Mouse (Mus musculus): ENCODE results near the gene Atp11a. TPM values are rescaled to one million over a fixed set of nuclear protein-coding genes. Genes with fewer than 3 reads are reported as not detected.

Gene Atp11a
- polyA plus RNA-seq, 1 experiment, result 0.03 TPM

GRCm38 (mm10) chr8:12833616-12834015 is 76.8 kb downstream of the Atp11a start:
- TF ChIP-seq TAL1 (IDR thresholded peaks at IDR 0.05; ENCODE audit: low read length), result no peak
- TF ChIP-seq GATA1 (IDR thresholded peaks at IDR 0.05; ENCODE audit: low read length), result no peak
- H3K36me3 ChIP-seq (ENCODE audit: control insufficient read depth), result no peaks in the 10 kb centered on the region
- no peaks in the 10 kb centered on the region for H3K9me3 ChIP-seq (ENCODE audit: control insufficient read depth, low read length)
- peaks cover 57% of the 10 kb centered on the region for H3K27me3 ChIP-seq (ENCODE audit: control insufficient read depth)
- H3K4me1 ChIP-seq (ENCODE audit: control insufficient read depth), result no peaks in the 10 kb centered on the region
- H3K4me3 ChIP-seq (replicated peaks), result no peak overlapping the region

DNA sequence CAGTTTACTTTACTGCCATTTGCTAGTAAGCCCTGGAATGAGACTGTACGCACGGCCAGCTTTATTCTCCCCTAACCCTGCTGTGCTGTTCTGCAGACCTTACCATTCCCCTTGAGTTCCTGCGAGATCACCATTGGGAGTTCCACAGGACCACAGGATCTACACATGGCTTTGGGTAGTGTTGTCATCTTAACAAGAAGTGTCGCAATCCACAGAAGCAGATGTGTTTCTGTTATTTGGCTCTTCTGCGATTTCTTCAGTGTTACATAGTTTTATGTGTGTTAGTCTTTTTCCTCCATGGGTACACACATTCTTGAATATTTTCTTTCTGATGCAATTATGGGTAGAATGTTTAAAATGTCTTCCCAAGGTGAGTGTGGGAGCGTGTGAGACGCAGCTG is 84.0 kb downstream of the Atp11a start:
- Histone ChIP-seq H3K4me3 (replicated peaks) (no peak overlapping the region), H3K36me3 (ENCODE audit: control insufficient read depth) (no peaks in the 10 kb centered on the region), H3K4me1 (ENCODE audit: control insufficient read depth) (no peaks in the 10 kb centered on the region), H3K27me3 (ENCODE audit: control insufficient read depth) (peaks cover 40% of the 10 kb centered on the region), H3K9me3 (ENCODE audit: control insufficient read depth, low read length) (no peaks in the 10 kb centered on the region)
- TF ChIP-seq GATA1 (IDR thresholded peaks at IDR 0.05; ENCODE audit: low read length) (no peak), TAL1 (IDR thresholded peaks at IDR 0.05; ENCODE audit: low read length) (no peak)

- Histone ChIP-seq H3K27me3 (ENCODE audit: control insufficient read depth) (peaks cover 38% of the 10 kb centered on the region; the same call in 1 of the 2 replicates), H3K9me3 (ENCODE audit: control insufficient read depth, low read length) (no peaks in the 10 kb centered on the region), H3K4me1 (ENCODE audit: control insufficient read depth) (no peaks in the 10 kb centered on the region), H3K36me3 (ENCODE audit: control insufficient read depth) (no peaks in the 10 kb centered on the region), H3K4me3 (replicated peaks) (no peak overlapping the region)
- TF ChIP-seq GATA1 (IDR thresholded peaks at IDR 0.05; ENCODE audit: low read length) (no peak), TAL1 (IDR thresholded peaks at IDR 0.05; ENCODE audit: low read length) (no peak)
These were observed 85.7 kb downstream of the Atp11a start for GRCm38 (mm10) chr8:12842342-12842995.

DNA sequence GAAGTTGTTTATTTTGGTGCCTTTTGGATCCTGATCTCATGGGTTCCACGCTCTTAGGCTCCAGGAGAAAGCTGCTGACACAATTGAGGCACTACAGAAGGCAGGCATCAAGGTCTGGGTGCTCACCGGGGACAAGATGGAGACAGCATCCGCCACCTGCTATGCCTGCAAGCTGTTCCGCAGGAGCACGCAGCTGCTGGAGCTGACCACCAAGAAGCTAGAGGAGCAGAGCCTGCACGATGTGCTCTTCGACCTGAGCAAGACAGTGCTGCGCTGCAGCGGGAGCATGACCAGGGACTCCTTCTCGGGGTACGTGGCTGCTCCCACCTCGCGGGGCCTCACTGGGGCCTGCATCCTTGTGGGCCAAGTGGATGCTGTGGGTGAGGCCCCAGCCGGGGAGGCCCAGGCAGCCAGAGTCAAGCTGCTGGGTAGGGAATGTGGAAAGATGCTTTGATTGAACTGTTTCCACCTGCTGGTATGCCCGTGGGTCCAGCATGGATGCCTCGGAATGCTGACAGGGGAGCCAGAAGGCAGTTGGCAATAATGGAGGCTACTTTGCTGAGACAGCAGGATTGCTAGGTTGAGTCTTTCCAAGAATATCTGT is 87.6 kb downstream of the Atp11a start:
- no peaks in the 10 kb centered on the region for H3K36me3 ChIP-seq (ENCODE audit: control insufficient read depth)
- peaks cover 42% of the 10 kb centered on the region; the same call in 1 of the 2 replicates for H3K27me3 ChIP-seq (ENCODE audit: control insufficient read depth)
- TF ChIP-seq TAL1 (IDR thresholded peaks at IDR 0.05; ENCODE audit: low read length) (no peak), GATA1 (IDR thresholded peaks at IDR 0.05; ENCODE audit: low read length) (no peak)
- no peaks in the 10 kb centered on the region for H3K9me3 ChIP-seq (ENCODE audit: control insufficient read depth, low read length)
- no peak overlapping the region for H3K4me3 ChIP-seq (replicated peaks)
- no peaks in the 10 kb centered on the region for H3K4me1 ChIP-seq (ENCODE audit: control insufficient read depth)

DNA sequence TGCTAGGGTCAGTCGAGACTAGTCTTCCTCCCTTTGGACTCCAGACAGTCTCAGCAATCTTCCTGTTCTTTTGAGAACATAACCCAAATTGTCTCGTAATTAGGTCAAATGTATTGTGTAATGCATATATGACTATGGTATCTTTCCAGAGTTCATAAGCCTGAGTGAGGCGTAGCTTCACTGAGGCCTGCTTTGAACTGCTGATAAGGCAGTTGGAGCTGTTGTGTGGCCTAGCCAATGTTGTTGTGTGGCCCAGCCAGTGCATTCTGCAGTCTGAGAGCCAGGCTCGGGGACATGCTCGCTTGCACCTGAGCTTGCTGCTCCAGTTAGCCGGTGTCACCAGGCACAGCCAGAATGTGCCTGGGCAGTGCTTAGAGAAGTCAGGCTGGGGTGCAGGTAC is 89.6 kb downstream of the Atp11a start:
- H3K9me3 ChIP-seq (ENCODE audit: control insufficient read depth, low read length), result no peaks in the 10 kb centered on the region
- TF ChIP-seq TAL1 (IDR thresholded peaks at IDR 0.05; ENCODE audit: low read length) (no peak), GATA1 (IDR thresholded peaks at IDR 0.05; ENCODE audit: low read length) (no peak)
- H3K36me3 ChIP-seq (ENCODE audit: control insufficient read depth), result no peaks in the 10 kb centered on the region
- H3K4me1 ChIP-seq (ENCODE audit: control insufficient read depth), result no peaks in the 10 kb centered on the region
- no peak overlapping the region for H3K4me3 ChIP-seq (replicated peaks)
- peaks cover 46% of the 10 kb centered on the region; the same call in 1 of the 2 replicates for H3K27me3 ChIP-seq (ENCODE audit: control insufficient read depth)

DNA sequence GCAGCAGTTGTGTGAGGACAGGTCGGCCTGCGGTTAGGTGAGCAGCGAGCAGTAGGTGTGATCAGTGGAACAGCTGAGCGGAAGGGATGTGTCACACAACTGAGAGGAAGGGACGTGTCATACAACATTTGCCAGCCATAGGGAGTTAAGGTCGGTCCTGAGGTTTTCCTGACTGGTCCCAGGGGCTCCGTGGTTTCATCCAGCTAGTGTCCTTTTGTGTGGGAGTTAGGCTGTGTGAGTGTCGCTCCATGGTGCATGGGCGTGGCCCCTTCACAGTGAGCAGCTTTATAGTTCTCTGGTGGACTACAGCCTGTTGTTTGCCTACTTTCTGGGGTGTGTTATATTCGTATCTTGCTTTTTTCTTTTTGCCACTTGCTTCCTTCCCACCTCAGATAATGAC is 94.4 kb downstream of the Atp11a start:
- Histone ChIP-seq H3K4me1 (ENCODE audit: control insufficient read depth) (no peaks in the 10 kb centered on the region), H3K4me3 (replicated peaks) (no peak overlapping the region), H3K27me3 (ENCODE audit: control insufficient read depth) (peaks cover 41% of the 10 kb centered on the region), H3K36me3 (ENCODE audit: control insufficient read depth) (no peaks in the 10 kb centered on the region), H3K9me3 (ENCODE audit: control insufficient read depth, low read length) (no peaks in the 10 kb centered on the region)
- TF ChIP-seq TAL1 (IDR thresholded peaks at IDR 0.05; ENCODE audit: low read length) (no peak), GATA1 (IDR thresholded peaks at IDR 0.05; ENCODE audit: low read length) (no peak)

- H3K27me3 ChIP-seq (ENCODE audit: control insufficient read depth), result peaks cover 47% of the 10 kb centered on the region
These were observed 99.2 kb downstream of the Atp11a start for GRCm38 (mm10) chr8:12856038-12856437.

DNA sequence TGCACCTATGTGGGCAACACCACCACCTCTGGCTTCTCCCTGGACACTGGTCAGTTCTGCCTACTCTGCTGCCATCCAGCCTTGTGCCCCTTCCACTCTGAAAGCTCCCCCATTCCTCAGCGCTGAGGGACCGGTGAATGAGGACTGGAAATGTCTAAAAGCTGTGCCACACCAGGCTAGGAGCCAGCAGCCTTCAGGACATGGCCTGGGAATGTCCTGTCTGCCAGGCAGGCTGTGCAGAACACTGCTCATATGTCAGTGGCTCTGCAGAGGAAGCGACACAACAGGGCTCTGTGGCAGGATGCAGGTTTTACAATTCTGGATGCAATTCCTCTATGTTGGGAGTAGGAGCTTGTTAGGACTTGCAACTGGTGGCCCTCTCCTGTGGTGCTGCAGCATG is 106.2 kb downstream of the Atp11a start:
- H3K36me3 ChIP-seq (ENCODE audit: control insufficient read depth), result no peaks in the 10 kb centered on the region
- no peaks in the 10 kb centered on the region for H3K4me1 ChIP-seq (ENCODE audit: control insufficient read depth)
- H3K9me3 ChIP-seq (ENCODE audit: control insufficient read depth, low read length), result no peaks in the 10 kb centered on the region
- TF ChIP-seq GATA1 (IDR thresholded peaks at IDR 0.05; ENCODE audit: low read length) (no peak), TAL1 (IDR thresholded peaks at IDR 0.05; ENCODE audit: low read length) (no peak)
- H3K4me3 ChIP-seq (replicated peaks), result no peak overlapping the region
- peaks cover 48% of the 10 kb centered on the region; the same call in 1 of the 2 replicates for H3K27me3 ChIP-seq (ENCODE audit: control insufficient read depth)

More at GRCm38 (mm10) chr8:12856038-12856437, 99.2 kb downstream of the Atp11a start:
- H3K9me3 ChIP-seq (ENCODE audit: control insufficient read depth, low read length), result no peaks in the 10 kb centered on the region
- no peaks in the 10 kb centered on the region for H3K4me1 ChIP-seq (ENCODE audit: control insufficient read depth)
- TF ChIP-seq GATA1 (IDR thresholded peaks at IDR 0.05; ENCODE audit: low read length), result no peak
- H3K36me3 ChIP-seq (ENCODE audit: control insufficient read depth), result no peaks in the 10 kb centered on the region
- H3K4me3 ChIP-seq (replicated peaks), result no peak overlapping the region

DNA sequence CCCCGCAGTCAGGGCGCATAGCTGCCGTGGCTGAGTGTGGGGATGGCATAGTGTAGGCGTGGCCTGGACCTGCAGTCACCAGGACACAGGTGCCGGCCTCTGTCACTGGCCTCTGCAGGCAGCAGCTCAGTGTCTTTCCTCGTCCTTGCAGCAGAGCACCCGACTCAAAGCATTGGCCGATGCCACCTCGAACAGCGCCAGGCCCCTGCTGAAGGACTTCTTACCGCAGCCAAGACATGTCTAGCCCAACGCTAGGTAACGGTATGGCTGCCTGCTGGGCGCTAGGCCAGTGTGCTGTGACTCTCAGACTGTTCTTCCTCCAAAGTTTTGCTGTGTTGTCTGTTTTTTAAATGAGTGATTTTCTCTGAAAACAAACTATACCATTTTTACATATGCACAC is 106.8 kb downstream of the Atp11a start:
- TF ChIP-seq GATA1 (IDR thresholded peaks at IDR 0.05; ENCODE audit: low read length) (no peak), TAL1 (IDR thresholded peaks at IDR 0.05; ENCODE audit: low read length) (no peak)
- Histone ChIP-seq H3K4me1 (ENCODE audit: control insufficient read depth) (no peaks in the 10 kb centered on the region), H3K27me3 (ENCODE audit: control insufficient read depth) (peaks cover 47% of the 10 kb centered on the region; the same call in 1 of the 2 replicates), H3K9me3 (ENCODE audit: control insufficient read depth, low read length) (no peaks in the 10 kb centered on the region), H3K36me3 (ENCODE audit: control insufficient read depth) (no peaks in the 10 kb centered on the region), H3K4me3 (replicated peaks) (no peak overlapping the region)

All from erythroblast, embryonic 14.5 days (primary cell).